Mouse (Mus musculus) lung, embryonic 15.5 days (tissue): Measurements from ENCODE around the gene Dlx3. TPM values are rescaled to one million over a fixed set of nuclear protein-coding genes. Genes with fewer than 3 reads are reported as not detected.

Experiments
- ATAC-seq: fragments of 200-750 bp; cut with Nextera tagmentation; 2 replicates; pipeline ENCODE4 v1.8.0; 2017; ENCODE audit warnings: moderate number of reproducible peaks, borderline replicate concordance; ENCODE audit not compliant: low FRiP score, low TSS enrichment; ENCODE audit errors: extremely low read depth
- H3K27ac ChIP-seq: fragments of 300-500 bp; sonication (generic); 2 replicates; pipeline ENCODE4 v1.5.1; 2015; ENCODE audit warnings: moderate library complexity, mild to moderate bottlenecking, inconsistent platforms
- H3K27me3 ChIP-seq: fragments of 300-500 bp; sonication (generic); 2 replicates; pipeline ENCODE4 v1.6.1; 2015; ENCODE audit warnings: inconsistent platforms
- H3K36me3 ChIP-seq: fragments of 300-500 bp; sonication (generic); 2 replicates; pipeline ENCODE4 v1.6.1; 2015; ENCODE audit warnings: inconsistent platforms
- H3K4me1 ChIP-seq: fragments of 300-500 bp; sonication (generic); 2 replicates; pipeline ENCODE4 v1.6.1; 2015; ENCODE audit warnings: inconsistent platforms
- H3K4me2 ChIP-seq: fragments of 300-500 bp; sonication (generic); 2 replicates; pipeline ENCODE4 v1.6.1; 2015; ENCODE audit warnings: inconsistent platforms, mild to moderate bottlenecking, moderate library complexity
- H3K4me3 ChIP-seq: fragments of 300-500 bp; sonication (generic); 2 replicates; pipeline ENCODE4 v1.5.1; 2015; ENCODE audit warnings: mild to moderate bottlenecking, inconsistent platforms
- H3K9ac ChIP-seq: fragments of 300-500 bp; sonication (generic); 2 replicates; pipeline ENCODE4 v1.6.1; 2015; ENCODE audit warnings: inconsistent platforms
- H3K9me3 ChIP-seq: fragments of 300-500 bp; sonication (generic); 2 replicates; pipeline ENCODE4 v1.6.1; 2016; ENCODE audit warnings: inconsistent platforms
- WGBS: fragments of 180-500 bp; shearing (Covaris S2); methylation state at CpG from one replicate; pipeline ENCODE4 v1.1.7; 2015; 5-methylcytosine and 5-hydroxymethylcytosine counted together
- polyA plus RNA-seq: library from polyadenylated mRNA; unstranded; fragments of >200 nt; fragmentation: Nextera tagmentation; extraction: Ambion mirVana; gene quantifications from 2 replicates; pipeline ENCODE4 v1.2.1, GENCODE M21; 2015

The Dlx3 gene
- polyA plus RNA-seq, 1 experiment from 2014 or later: 0.50 TPM

DNA sequence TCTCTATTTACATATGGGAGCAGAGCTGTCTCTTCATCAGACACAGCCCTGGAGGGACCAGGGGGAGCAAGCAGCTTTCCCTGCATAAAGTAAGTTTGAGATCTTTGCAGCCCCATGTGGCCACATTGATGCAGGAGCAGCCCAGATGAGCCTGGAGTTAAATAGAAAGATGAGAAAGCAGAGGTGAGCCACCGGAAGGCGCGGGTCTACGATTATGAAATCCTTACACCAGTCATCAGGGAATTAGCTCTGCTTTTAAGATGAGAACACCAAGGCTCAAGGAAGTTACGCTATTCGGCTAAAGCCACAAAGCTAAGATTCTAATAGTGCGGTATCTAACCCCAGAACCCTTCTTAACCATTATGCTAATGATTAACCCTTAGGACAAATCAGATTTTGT, 42.0 kb upstream of the Dlx3 start:
- H3K4me2 ChIP-seq: peak overlapping the region; percentile 81
- H3K4me3 ChIP-seq: no peak overlapping the region
- WGBS: 44% methylated on average over 7 of the region's 7 CpGs
- no peak for ATAC-seq
- H3K4me1 ChIP-seq: peaks cover 77% of the 10 kb centered on the region
- H3K9me3 ChIP-seq: no peaks in the 10 kb centered on the region
- H3K36me3 ChIP-seq: no peaks in the 10 kb centered on the region
- no peak overlapping the region for H3K27ac ChIP-seq
- H3K9ac ChIP-seq: no peak overlapping the region
- peaks cover 30% of the 10 kb centered on the region for H3K27me3 ChIP-seq

DNA sequence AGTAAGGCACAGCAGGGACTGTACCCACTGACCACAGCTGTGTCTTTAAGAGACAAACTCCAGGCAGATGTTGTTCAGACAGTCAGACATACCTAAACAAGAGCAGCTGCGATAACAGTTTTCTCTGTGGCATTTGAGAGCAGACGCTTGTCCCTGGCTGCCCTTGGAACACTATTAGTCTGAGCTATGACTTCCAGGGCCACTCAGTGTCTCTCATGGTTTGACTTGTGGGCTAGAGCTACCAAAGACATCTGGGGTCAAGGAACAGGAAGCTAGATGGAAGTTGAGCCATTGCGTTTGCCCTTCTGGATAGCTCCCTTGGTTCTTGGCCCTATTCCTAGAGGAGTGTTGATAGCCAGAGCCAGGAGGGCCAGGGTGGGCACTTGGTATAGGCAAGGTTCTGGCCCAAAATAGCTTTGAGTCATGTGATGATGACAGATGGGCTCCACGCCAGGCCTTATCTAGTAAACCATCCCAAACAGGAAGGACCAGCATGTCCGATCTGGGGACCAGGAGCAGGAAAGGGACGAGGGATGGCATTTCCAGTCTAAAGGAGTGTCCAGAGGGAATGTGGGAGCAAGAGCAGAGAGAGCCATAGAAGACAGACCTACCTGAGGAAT, 40.6 kb upstream of the Dlx3 start:
- WGBS: 34% methylated on average over 6 of the region's 6 CpGs
- Histone ChIP-seq H3K4me2 (no peak overlapping the region), H3K4me3 (no peak overlapping the region), H3K4me1 (peaks cover 68% of the 10 kb centered on the region), H3K9ac (no peak overlapping the region), H3K36me3 (no peaks in the 10 kb centered on the region), H3K27me3 (peaks cover 30% of the 10 kb centered on the region), H3K9me3 (no peaks in the 10 kb centered on the region), H3K27ac (peak overlapping the region; percentile 71)
- ATAC-seq: no peak

GRCm38 (mm10) chr11:95080783-95081182, 39.1 kb upstream of the Dlx3 start:
- Histone ChIP-seq H3K4me2 (no peak overlapping the region), H3K9ac (no peak overlapping the region), H3K36me3 (no peaks in the 10 kb centered on the region), H3K27me3 (peaks cover 18% of the 10 kb centered on the region), H3K9me3 (no peaks in the 10 kb centered on the region), H3K27ac (peak overlapping the region; percentile 71; the same call in 1 of the 2 replicates), H3K4me3 (no peak overlapping the region), H3K4me1 (peaks cover 60% of the 10 kb centered on the region)
- 76% methylated on average over 6 of the region's 6 CpGs for WGBS
- ATAC-seq: no peak

- 87% methylated on average over 7 of the region's 7 CpGs for WGBS
- Histone ChIP-seq H3K27ac (no peak overlapping the region), H3K27me3 (peaks cover 3% of the 10 kb centered on the region; the same call in 1 of the 2 replicates), H3K9ac (no peak overlapping the region), H3K4me3 (no peak overlapping the region), H3K4me1 (peaks cover 57% of the 10 kb centered on the region), H3K9me3 (no peaks in the 10 kb centered on the region), H3K4me2 (no peak overlapping the region), H3K36me3 (no peaks in the 10 kb centered on the region)
- no peak for ATAC-seq
Observed at GRCm38 (mm10) chr11:95082896-95083295, 37.0 kb upstream of the Dlx3 start.

GRCm38 (mm10) chr11:95084175-95084574, 35.7 kb upstream of the Dlx3 start:
- H3K4me3 ChIP-seq: no peak overlapping the region
- peaks cover 56% of the 10 kb centered on the region for H3K4me1 ChIP-seq
- H3K36me3 ChIP-seq: no peaks in the 10 kb centered on the region
- H3K9ac ChIP-seq: no peak overlapping the region
- WGBS: 37% methylated on average over 4 of the region's 4 CpGs
- ATAC-seq: no peak
- H3K27ac ChIP-seq: no peak overlapping the region
- no peaks in the 10 kb centered on the region for H3K27me3 ChIP-seq
- H3K4me2 ChIP-seq: no peak overlapping the region
- H3K9me3 ChIP-seq: no peaks in the 10 kb centered on the region

GRCm38 (mm10) chr11:95084811-95085382, 35.0 kb upstream of the Dlx3 start:
- H3K36me3 ChIP-seq: no peaks in the 10 kb centered on the region
- H3K4me3 ChIP-seq: no peak overlapping the region
- peaks cover 53% of the 10 kb centered on the region for H3K4me1 ChIP-seq
- H3K4me2 ChIP-seq: no peak overlapping the region
- no peak overlapping the region for H3K9ac ChIP-seq
- ATAC-seq: no peak
- 38% methylated on average over 5 of the region's 5 CpGs for WGBS
- no peak overlapping the region for H3K27ac ChIP-seq
- no peaks in the 10 kb centered on the region for H3K9me3 ChIP-seq
- no peaks in the 10 kb centered on the region for H3K27me3 ChIP-seq

GRCm38 (mm10) chr11:95085710-95086109, 34.2 kb upstream of the Dlx3 start:
- Histone ChIP-seq H3K27me3 (no peaks in the 10 kb centered on the region), H3K4me3 (no peak overlapping the region), H3K36me3 (no peaks in the 10 kb centered on the region), H3K4me1 (peaks cover 45% of the 10 kb centered on the region), H3K9me3 (no peaks in the 10 kb centered on the region), H3K4me2 (no peak overlapping the region), H3K27ac (0 out of 2 replicates have a peak overlapping the region, but pooled peaks have one; percentile 29), H3K9ac (no peak overlapping the region)
- ATAC-seq: no peak
- WGBS: 10% methylated on average over 5 of the region's 5 CpGs

GRCm38 (mm10) chr11:95086229-95086628, 33.7 kb upstream of the Dlx3 start:
- H3K9ac ChIP-seq: no peak overlapping the region
- H3K4me2 ChIP-seq: no peak overlapping the region
- H3K27ac ChIP-seq: 0 out of 2 replicates have a peak overlapping the region, but pooled peaks have one; percentile 29
- no peaks in the 10 kb centered on the region for H3K36me3 ChIP-seq
- H3K27me3 ChIP-seq: no peaks in the 10 kb centered on the region
- H3K4me3 ChIP-seq: no peak overlapping the region
- WGBS: 45% methylated on average over 5 of the region's 5 CpGs
- ATAC-seq: no peak
- H3K9me3 ChIP-seq: no peaks in the 10 kb centered on the region
- H3K4me1 ChIP-seq: peaks cover 41% of the 10 kb centered on the region

DNA sequence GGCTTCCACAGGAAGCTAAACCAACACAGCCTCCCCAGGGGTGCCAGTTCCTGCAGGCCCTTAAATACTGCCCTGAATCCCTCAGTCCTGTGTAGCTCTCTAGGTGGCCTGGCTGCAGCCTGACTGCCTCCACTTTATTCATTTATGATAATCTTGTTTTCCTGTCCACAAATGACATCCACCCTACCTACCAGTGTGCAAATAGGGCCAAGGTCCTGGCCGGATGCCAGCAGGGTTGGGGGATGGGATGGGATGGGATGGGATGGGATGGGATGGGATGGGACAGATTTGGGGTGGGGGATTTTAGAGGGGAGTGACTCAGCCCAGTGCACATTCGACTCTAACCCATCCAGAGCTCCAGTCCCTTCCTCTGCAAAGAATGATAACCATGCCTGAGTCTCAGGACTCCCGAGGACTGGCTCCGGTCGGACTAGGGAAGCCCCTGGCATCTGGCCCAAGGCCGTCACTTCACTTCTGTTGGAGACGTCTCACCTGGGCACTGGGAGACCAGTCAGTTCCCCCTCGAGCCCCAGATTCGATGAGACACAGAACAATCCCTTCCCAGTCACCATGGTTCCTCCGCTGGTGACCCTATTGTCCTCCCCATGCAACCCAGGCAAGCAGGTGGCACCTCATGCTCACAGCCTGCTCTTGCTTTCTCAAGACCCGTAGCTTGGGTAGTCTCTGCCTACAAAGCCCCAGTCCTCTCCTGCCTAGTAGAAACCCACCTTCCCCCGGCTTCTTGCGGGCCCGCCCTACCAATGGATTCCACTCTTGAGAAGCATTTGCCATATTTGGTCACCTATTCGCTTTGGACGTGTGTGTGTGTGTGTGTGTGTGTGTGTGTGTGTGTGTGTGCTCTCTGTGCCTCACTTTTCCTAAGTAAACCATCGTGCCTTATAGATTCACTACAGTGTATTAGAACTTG, 32.4 kb upstream of the Dlx3 start:
- Histone ChIP-seq H3K4me2 (no peak overlapping the region), H3K4me3 (no peak overlapping the region), H3K27ac (peak overlapping the region; percentile 43), H3K9ac (no peak overlapping the region), H3K27me3 (no peaks in the 10 kb centered on the region), H3K36me3 (no peaks in the 10 kb centered on the region), H3K9me3 (no peaks in the 10 kb centered on the region), H3K4me1 (peaks cover 41% of the 10 kb centered on the region)
- 40% methylated on average over 17 of the region's 17 CpGs for WGBS
- no peak for ATAC-seq

DNA sequence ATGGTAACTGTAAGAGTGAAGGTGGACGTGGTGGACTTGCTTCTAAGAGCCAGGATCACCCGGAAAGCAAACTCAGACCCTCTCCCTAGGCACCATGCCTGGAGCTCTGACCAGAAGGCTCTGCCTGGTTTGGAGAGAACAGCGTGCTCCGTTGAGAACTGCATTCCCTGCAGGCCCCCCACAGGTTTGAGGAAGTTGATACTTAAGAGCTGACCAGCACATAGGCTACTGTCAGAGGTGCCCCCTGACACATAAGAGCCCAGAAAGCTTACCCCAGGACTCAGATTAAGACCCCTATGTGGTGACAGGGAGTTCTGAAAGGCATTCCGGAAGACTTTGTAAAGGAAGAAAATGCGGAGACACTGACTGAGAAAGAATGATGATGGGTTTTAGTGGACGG, 31.6 kb upstream of the Dlx3 start:
- no peaks in the 10 kb centered on the region for H3K27me3 ChIP-seq
- 47% methylated on average over 7 of the region's 7 CpGs for WGBS
- no peaks in the 10 kb centered on the region for H3K36me3 ChIP-seq
- no peak for ATAC-seq
- no peak overlapping the region for H3K4me2 ChIP-seq
- H3K9me3 ChIP-seq: no peaks in the 10 kb centered on the region
- no peak overlapping the region for H3K9ac ChIP-seq
- H3K27ac ChIP-seq: peak overlapping the region; percentile 43
- H3K4me1 ChIP-seq: peaks cover 41% of the 10 kb centered on the region
- H3K4me3 ChIP-seq: no peak overlapping the region

GRCm38 (mm10) chr11:95088857-95089779, 30.8 kb upstream of the Dlx3 start:
- H3K27me3 ChIP-seq: no peaks in the 10 kb centered on the region
- H3K4me1 ChIP-seq: peaks cover 40% of the 10 kb centered on the region
- WGBS: 54% methylated on average over 16 of the region's 16 CpGs
- peak overlapping the region; percentile 43 for H3K27ac ChIP-seq
- ATAC-seq: 0 out of 2 replicates have a peak, but pooled peaks have one; percentile 43
- no peaks in the 10 kb centered on the region for H3K36me3 ChIP-seq
- no peaks in the 10 kb centered on the region for H3K9me3 ChIP-seq
- H3K4me3 ChIP-seq: no peak overlapping the region
- H3K4me2 ChIP-seq: no peak overlapping the region
- no peak overlapping the region for H3K9ac ChIP-seq
